Mouse (Mus musculus): ENCODE measurements around the gene Slc4a2.

DNA sequence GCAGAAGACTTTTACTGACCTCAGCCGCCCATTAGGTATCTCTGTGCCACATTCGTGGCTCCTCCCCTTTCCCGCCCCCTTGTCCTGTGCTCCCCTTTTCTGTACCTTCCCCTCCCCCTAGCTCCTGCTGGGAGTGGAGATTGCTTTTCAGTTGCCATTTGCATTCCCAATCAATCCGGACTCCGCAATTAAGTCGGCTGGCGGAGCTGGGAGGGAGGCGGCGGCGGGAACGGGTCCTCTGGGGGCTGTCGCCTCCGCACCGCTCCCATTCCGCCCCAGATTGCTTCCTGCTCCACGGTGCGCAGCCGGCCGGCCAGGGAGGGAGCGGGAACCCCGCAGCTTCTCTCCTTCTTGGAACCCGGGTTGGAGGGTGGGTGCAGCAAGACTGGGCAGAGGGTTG is 61.3 kb downstream of the Slc4a2 start:
- TF ChIP-seq CTCF (IDR thresholded peaks at IDR 0.05; ENCODE audit: low read depth) (no peak), EP300 (IDR thresholded peaks at IDR 0.05; ENCODE audit: low read depth) (no peak)

Data from liver, postnatal 0 days (tissue).